ENCODE assay signal across 12 mouse cellular contexts in the genomic region with DNA sequence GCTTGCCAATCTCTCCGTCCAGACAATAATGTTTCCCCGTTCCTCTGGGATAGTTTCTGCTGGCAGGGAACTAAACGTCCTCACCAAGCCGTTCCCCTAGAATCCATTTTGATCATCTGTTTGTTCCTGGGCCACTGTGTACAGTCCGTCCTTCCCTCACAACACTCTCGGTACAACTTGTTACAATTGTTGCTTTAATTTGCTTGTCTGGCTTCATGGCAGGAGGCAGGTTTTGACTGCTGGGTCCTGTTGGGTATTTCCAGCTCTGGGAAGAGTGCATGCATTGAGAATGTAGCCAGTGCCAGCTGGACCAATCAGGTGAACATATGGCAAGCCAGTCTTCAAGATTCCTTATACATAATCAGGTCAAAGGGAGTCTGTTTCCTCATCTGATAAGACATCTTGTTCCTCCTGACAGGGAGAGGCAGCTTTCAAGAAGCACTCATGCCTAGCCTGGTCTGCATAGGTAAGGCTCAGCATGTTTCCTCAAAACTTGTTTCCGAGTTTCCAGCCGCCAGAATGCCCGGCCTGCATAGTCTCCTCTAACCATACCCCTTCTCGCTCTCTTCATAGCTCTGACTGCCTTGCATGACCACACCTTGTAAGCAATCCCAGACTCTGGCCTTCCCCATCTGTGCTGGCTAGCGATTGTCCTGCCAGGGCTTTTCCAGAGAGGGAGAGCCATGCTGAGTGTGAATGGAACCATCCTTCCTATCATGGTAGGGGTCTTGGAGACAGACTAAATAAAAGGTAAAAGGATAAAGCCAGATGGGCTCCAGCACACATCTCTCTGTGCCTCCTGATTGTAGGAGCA.
A peak's percentile ranks its signal among the peaks of the same experiment; 100 is the strongest.
DNase-seq lines count a peak whose midpoint lies in the region; ATAC-seq and TF ChIP-seq lines count a peak whose summit lies in the region.
"Had no signal": no experiment of that assay in that cellular context is flagged by ENCODE, and none has a peak within 500 bp of the region (broad histone marks: within the 10 kb centered on the region; RNA-seq: fewer than 3 reads in every experiment).

No protein-coding gene starts in this region.

- no peak overlapping the region for H3K27ac ChIP-seq in hindbrain, embryonic 15.5 days (replicated peaks)
- no peak overlapping the region for H3K27ac ChIP-seq in hindbrain, embryonic 10.5 days
- peak overlapping the region; percentile 56 for H3K27ac ChIP-seq in testis, adult 2 months (ENCODE audit: control insufficient read depth, insufficient read depth, low read depth, low read length)
- H3K27ac ChIP-seq: liver, embryonic 14.5 days had no signal

- H3K4me1 ChIP-seq in hindbrain, embryonic 15.5 days (replicated peaks), result 0 out of 2 replicates have a peak, but pooled peaks cover 13% of the 10 kb centered on the region
- no peaks in the 10 kb centered on the region for H3K4me1 ChIP-seq in hindbrain, embryonic 10.5 days (replicated peaks)
- 0 out of 2 replicates have a peak, but pooled peaks cover 2% of the 10 kb centered on the region for H3K4me1 ChIP-seq in testis, adult 2 months (ENCODE audit: control insufficient read depth, insufficient read depth, low read length)

- TF ChIP-seq CTCF in testis, adult 2 months (IDR thresholded peaks at IDR 0.05; ENCODE audit: control insufficient read depth, insufficient read depth, insufficient replicate concordance, low read depth, low read length), result no peak

- WGBS in hindbrain, embryonic 15.5 days, result 78% methylated on average over 11 of the region's 11 CpGs
- WGBS in hindbrain, embryonic 10.5 days, result 86% methylated on average over 11 of the region's 11 CpGs

- no peak for DNase-seq in hindbrain, embryonic 10.5 days (ENCODE audit: low spot score)
- DNase-seq in testis, postnatal 10 days (ENCODE audit: low spot score), result no peak
- peak; percentile 74 to 87 for DNase-seq in cerebellum, postnatal 10 days
- DNase-seq in skeletal muscle tissue, adult 2 months (ENCODE audit: low read depth, low spot score), result peak; percentile 29
- DNase-seq in lung, postnatal 4 days, result no peak
- DNase-seq in right cerebral cortex, postnatal 4 days, result no peak
- DNase-seq: adrenal gland, postnatal 36 days; heart, postnatal 4 days; kidney, adult 8-10 months had no signal

- H3K9me3 ChIP-seq in hindbrain, embryonic 15.5 days, result no peaks in the 10 kb centered on the region
- H3K9me3 ChIP-seq in hindbrain, embryonic 10.5 days, result no peaks in the 10 kb centered on the region

- TF ChIP-seq POLR2A in testis, adult 2 months (IDR thresholded peaks at IDR 0.05; ENCODE audit: control insufficient read depth, low read depth, low read length), result no peak

- H3K4me2 ChIP-seq in hindbrain, embryonic 15.5 days, result no peak overlapping the region

- no peak overlapping the region for H3K4me3 ChIP-seq in hindbrain, embryonic 15.5 days
- H3K4me3 ChIP-seq in hindbrain, embryonic 10.5 days, result no peak overlapping the region
- no peak overlapping the region for H3K4me3 ChIP-seq in testis, adult 2 months (ENCODE audit: control insufficient read depth, low read depth, low read length)

- peak; percentile 54; the same call in 1 of the 2 replicates for ATAC-seq in hindbrain, embryonic 15.5 days (ENCODE audit: low FRiP score, low read depth)

- H3K27me3 ChIP-seq in hindbrain, embryonic 15.5 days, result no peaks in the 10 kb centered on the region
- no peaks in the 10 kb centered on the region for H3K27me3 ChIP-seq in hindbrain, embryonic 10.5 days (ENCODE audit: insufficient read depth, poor library complexity, severe bottlenecking)
- H3K27me3 ChIP-seq in testis, adult 2 months (ENCODE audit: control insufficient read depth, insufficient read depth, low read length), result no peaks in the 10 kb centered on the region

- H3K36me3 ChIP-seq in hindbrain, embryonic 15.5 days, result no peaks in the 10 kb centered on the region
- no peaks in the 10 kb centered on the region for H3K36me3 ChIP-seq in hindbrain, embryonic 10.5 days
- H3K36me3 ChIP-seq in testis, adult 2 months (ENCODE audit: control insufficient read depth, insufficient read depth, low read length), result no peaks in the 10 kb centered on the region

- H3K9ac ChIP-seq in hindbrain, embryonic 15.5 days, result no peak overlapping the region
- H3K9ac ChIP-seq: liver, embryonic 14.5 days had no signal

Comparison
In these comparisons a context has a peak if more than half of its experiments do, and no peak if none do; other contexts are left out.
1. DNase-seq: peak in cerebellum, postnatal 10 days (2 of 2) and skeletal muscle tissue, adult 2 months (single experiment); none in hindbrain, embryonic 10.5 days (single experiment), testis, postnatal 10 days (single experiment), lung, postnatal 4 days (0 of 2) and right cerebral cortex, postnatal 4 days (single experiment).